Mouse (Mus musculus) megakaryocyte-erythroid progenitor cell, adult 5 weeks (primary cell): Measurements from ENCODE around the gene Gm21117. TPM values are rescaled to one million over a fixed set of nuclear protein-coding genes. Genes with fewer than 3 reads are reported as not detected.

ENCODE experiments used
- polyA plus RNA-seq: library from polyadenylated mRNA; stranded (reverse); fragments of >175 nt; gene quantifications from 2 replicates; pipeline ENCODE4 v1.2.3, GENCODE M21; 2012

The Gm21117 gene
- polyA plus RNA-seq, result not detected in 2 replicates

GRCm38 (mm10) chrY:51124920-51125319, at the start of gene Gm21117:
TSS of gene Gm21117 (plus strand) at chrY:51125220.

